Mouse (Mus musculus): Measurements from ENCODE around the gene Gm10570. TPM values are rescaled to one million over a fixed set of nuclear protein-coding genes. Genes with fewer than 3 reads are reported as not detected.

The Gm10570 gene
- polyA plus RNA-seq (2016; fragmentation: Nextera tagmentation; extraction: Ambion mirVana), result 0.59 TPM in 1 of 2 replicates, not detected in the other

- Histone ChIP-seq H3K4me2 (replicated peaks) (peak within 1 kb of the TSS; percentile 87), H3K9ac (peak within 1 kb of the TSS; percentile 56), H3K4me3 (peak within 1 kb of the TSS; percentile 44), H3K4me1 (peaks cover 18% of the 10 kb centered on the region), H3K36me3 (peaks cover 4% of the 10 kb centered on the region), H3K27ac (no peak within 1 kb of the TSS), H3K9me3 (no peaks in the 10 kb centered on the region), H3K27me3 (replicated peaks) (peaks cover 54% of the 10 kb centered on the region)
- peak; percentile 84 for ATAC-seq (ENCODE audit: low FRiP score, low read depth)
- WGBS, result under 1% methylated on average over 52 of the region's 52 CpGs
Measured at GRCm38 (mm10) chr4:130308231-130309081, at the start of gene Gm10570, which contains the start of gene Fabp3. Gene Gm10570, minus strand, starts transcription at chr4:130308674. Gene Fabp3, plus strand, starts transcription at chr4:130308595.

- H3K4me2 ChIP-seq (replicated peaks), result no peak overlapping the region
- no peak overlapping the region for H3K27ac ChIP-seq
- ATAC-seq (ENCODE audit: low FRiP score, low read depth), result no peak
- H3K9ac ChIP-seq, result no peak overlapping the region
- H3K27me3 ChIP-seq (replicated peaks), result no peaks in the 10 kb centered on the region
- H3K4me1 ChIP-seq, result peaks cover 17% of the 10 kb centered on the region
- no peak overlapping the region for H3K4me3 ChIP-seq
- 0 out of 2 replicates have a peak, but pooled peaks cover 4% of the 10 kb centered on the region for H3K9me3 ChIP-seq
- peaks cover 16% of the 10 kb centered on the region; the same call in 1 of the 2 replicates for H3K36me3 ChIP-seq
Measured at GRCm38 (mm10) chr4:130357946-130358345, 49.5 kb upstream of the Gm10570 start.

DNA sequence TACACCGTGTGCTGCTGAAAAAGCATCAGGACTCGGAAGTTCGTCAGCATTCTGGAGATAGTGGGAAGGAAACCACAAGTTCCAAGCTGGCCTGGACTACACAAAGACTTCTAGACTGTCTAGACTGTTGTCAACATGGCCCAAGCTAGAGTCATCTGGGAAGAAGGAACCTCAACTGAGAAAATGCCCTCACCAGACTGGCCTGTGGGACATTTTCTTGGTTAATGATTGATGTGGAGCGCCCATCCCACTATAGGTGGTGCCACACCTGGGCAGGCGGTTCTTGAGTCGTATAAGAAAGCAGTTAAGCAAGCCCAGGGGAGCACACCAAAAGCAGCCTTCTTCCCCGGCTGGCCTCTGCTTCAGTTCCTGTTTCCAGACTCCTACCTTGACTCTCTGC lies 44.1 kb upstream of the Gm10570 start:
- ATAC-seq (ENCODE audit: low FRiP score, low read depth), result no peak
- Histone ChIP-seq H3K27ac (no peak overlapping the region), H3K4me3 (no peak overlapping the region), H3K36me3 (peaks cover 66% of the 10 kb centered on the region), H3K4me2 (replicated peaks) (no peak overlapping the region), H3K27me3 (replicated peaks) (no peaks in the 10 kb centered on the region), H3K4me1 (no peaks in the 10 kb centered on the region), H3K9me3 (0 out of 2 replicates have a peak, but pooled peaks cover 4% of the 10 kb centered on the region), H3K9ac (no peak overlapping the region)
- WGBS, result 93% methylated on average over 7 of the region's 7 CpGs

DNA sequence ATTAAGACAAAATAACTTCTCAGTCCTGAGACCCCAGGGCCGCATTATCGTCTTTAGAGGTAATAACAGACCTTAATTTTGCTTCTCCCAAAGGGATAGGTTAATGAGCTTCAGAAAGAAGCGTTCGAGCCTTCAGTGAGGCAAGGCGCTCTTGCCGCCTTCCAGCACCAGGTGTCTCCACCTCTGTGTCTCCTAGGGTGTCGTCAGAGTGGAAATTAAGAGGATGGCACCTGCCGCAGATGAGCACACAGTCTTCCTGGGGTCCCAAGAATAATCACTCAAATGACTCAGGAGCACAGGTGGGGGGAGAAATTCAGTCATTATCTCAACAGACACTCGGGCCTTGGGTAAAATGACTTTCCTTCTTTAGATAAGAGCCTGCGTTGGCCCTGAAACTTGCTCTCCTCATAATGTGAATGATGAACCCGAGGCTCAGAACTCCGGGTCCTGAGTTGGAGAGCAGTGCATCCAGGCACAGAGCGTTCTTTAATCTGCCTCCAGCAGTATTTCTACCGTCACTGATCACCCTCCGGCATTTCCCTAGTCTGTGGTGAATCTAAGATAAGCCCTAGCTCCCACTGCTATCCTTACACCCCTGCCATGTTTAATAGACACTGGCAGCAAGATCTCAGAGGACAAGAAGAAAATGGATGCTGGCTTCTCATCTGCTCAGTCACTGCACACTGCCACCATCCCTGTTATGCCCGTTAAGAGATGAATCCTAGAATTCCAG lies 42.4 kb upstream of the Gm10570 start:
- Histone ChIP-seq H3K27ac (no peak overlapping the region), H3K9ac (no peak overlapping the region), H3K36me3 (peaks cover 67% of the 10 kb centered on the region), H3K4me3 (no peak overlapping the region), H3K4me1 (no peaks in the 10 kb centered on the region), H3K9me3 (no peaks in the 10 kb centered on the region), H3K27me3 (replicated peaks) (no peaks in the 10 kb centered on the region), H3K4me2 (replicated peaks) (no peak overlapping the region)
- WGBS, result 89% methylated on average over 16 of the region's 16 CpGs
- no peak for ATAC-seq (ENCODE audit: low FRiP score, low read depth)

DNA sequence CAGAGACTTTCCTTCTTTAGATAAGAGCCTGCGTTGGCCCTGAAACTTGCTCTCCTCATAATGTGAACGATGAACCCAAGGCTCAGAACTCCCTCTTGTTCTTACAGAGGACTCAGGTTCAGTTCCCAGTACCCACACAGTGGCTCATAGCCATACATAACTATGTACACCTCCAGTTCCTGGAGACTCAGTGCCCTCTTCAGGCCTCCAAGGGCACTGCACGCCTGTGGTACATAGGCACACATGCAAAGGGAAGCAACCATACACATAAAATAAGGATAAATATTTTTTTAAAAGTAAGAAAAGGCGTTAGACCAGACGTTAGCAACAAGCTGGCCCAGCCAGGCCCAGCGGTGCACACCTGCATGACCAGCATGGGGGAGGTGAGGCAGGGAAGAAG lies 41.2 kb upstream of the Gm10570 start:
- H3K4me1 ChIP-seq, result no peaks in the 10 kb centered on the region
- H3K9ac ChIP-seq, result no peak overlapping the region
- no peak overlapping the region for H3K4me3 ChIP-seq
- ATAC-seq (ENCODE audit: low FRiP score, low read depth), result no peak
- no peaks in the 10 kb centered on the region for H3K27me3 ChIP-seq (replicated peaks)
- no peak overlapping the region for H3K27ac ChIP-seq
- H3K9me3 ChIP-seq, result no peaks in the 10 kb centered on the region
- no peak overlapping the region for H3K4me2 ChIP-seq (replicated peaks)
- peaks cover 68% of the 10 kb centered on the region for H3K36me3 ChIP-seq
- WGBS, result 93% methylated on average over 6 of the region's 6 CpGs

GRCm38 (mm10) chr4:130341691-130342090 lies 33.2 kb upstream of the Gm10570 start:
- no peak overlapping the region for H3K4me2 ChIP-seq (replicated peaks)
- H3K9ac ChIP-seq, result no peak overlapping the region
- 31% methylated on average over 4 of the region's 4 CpGs for WGBS
- no peak for ATAC-seq (ENCODE audit: low FRiP score, low read depth)
- no peak overlapping the region for H3K4me3 ChIP-seq
- H3K9me3 ChIP-seq, result no peaks in the 10 kb centered on the region
- H3K36me3 ChIP-seq, result peaks cover 35% of the 10 kb centered on the region
- H3K4me1 ChIP-seq, result no peaks in the 10 kb centered on the region
- no peak overlapping the region for H3K27ac ChIP-seq
- H3K27me3 ChIP-seq (replicated peaks), result no peaks in the 10 kb centered on the region

DNA sequence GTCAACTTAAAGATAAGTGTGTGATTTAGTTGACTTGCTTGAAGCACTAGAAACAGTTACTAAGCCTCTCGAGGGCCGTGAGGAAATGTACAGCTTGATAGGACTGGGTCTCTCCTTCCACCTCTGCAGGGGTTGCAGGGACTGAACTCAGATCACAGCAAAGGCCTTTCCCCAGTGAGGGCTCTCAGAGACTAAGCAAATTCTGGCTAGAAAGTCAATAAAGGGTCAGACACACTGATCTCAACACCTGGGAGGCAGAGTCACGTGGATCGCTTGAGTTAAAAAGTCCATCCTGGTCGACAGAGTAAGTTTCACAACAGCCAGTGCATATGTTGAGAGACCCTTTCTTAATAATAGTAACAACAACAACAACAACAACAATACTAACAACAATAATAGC lies 27.4 kb upstream of the Gm10570 start:
- H3K27ac ChIP-seq, result no peak overlapping the region
- no peak overlapping the region for H3K9ac ChIP-seq
- H3K4me2 ChIP-seq (replicated peaks), result no peak overlapping the region
- H3K4me1 ChIP-seq, result no peaks in the 10 kb centered on the region
- ATAC-seq (ENCODE audit: low FRiP score, low read depth), result no peak
- H3K4me3 ChIP-seq, result no peak overlapping the region
- WGBS, result 93% methylated on average over 5 of the region's 5 CpGs
- no peaks in the 10 kb centered on the region for H3K27me3 ChIP-seq (replicated peaks)
- H3K9me3 ChIP-seq, result no peaks in the 10 kb centered on the region
- peaks cover 51% of the 10 kb centered on the region for H3K36me3 ChIP-seq

DNA sequence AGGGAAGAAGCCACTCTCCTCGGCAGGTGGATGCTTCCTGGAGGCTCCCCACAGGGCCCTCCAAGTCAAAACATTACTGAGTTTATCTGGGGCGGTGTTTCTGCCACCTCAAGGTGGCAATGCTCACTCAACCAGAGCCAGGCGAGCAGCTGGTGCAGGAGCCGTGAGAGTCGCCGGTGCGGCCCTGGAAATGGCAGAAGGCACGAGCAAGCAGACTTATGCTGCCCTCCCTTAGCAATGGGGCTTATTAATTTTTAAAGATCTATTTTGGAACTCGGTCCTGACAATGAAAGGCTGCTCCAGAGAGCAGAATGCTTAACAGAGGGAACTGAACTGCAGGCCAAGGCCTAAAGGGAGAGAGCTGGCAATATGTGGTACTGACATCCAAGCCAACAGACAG lies 18.9 kb upstream of the Gm10570 start:
- Histone ChIP-seq H3K4me3 (no peak overlapping the region), H3K36me3 (peaks cover 71% of the 10 kb centered on the region), H3K27me3 (replicated peaks) (no peaks in the 10 kb centered on the region), H3K9me3 (no peaks in the 10 kb centered on the region), H3K27ac (no peak overlapping the region), H3K4me1 (no peaks in the 10 kb centered on the region), H3K9ac (no peak overlapping the region), H3K4me2 (replicated peaks) (no peak overlapping the region)
- 87% methylated on average over 9 of the region's 9 CpGs for WGBS
- no peak for ATAC-seq (ENCODE audit: low FRiP score, low read depth)

- Histone ChIP-seq H3K9ac (no peak overlapping the region), H3K27ac (no peak overlapping the region), H3K4me3 (no peak overlapping the region), H3K4me2 (replicated peaks) (no peak overlapping the region), H3K4me1 (no peaks in the 10 kb centered on the region), H3K9me3 (no peaks in the 10 kb centered on the region), H3K36me3 (peaks cover 74% of the 10 kb centered on the region), H3K27me3 (replicated peaks) (no peaks in the 10 kb centered on the region)
- no peak for ATAC-seq (ENCODE audit: low FRiP score, low read depth)
- 92% methylated on average over 2 of the region's 2 CpGs for WGBS
Measured at GRCm38 (mm10) chr4:130325446-130325845, 17.0 kb upstream of the Gm10570 start.

GRCm38 (mm10) chr4:130323607-130324006 lies 15.1 kb upstream of the Gm10570 start:
- 90% methylated on average over 5 of the region's 5 CpGs for WGBS
- Histone ChIP-seq H3K27me3 (replicated peaks) (no peaks in the 10 kb centered on the region), H3K36me3 (peaks cover 76% of the 10 kb centered on the region), H3K9ac (no peak overlapping the region), H3K9me3 (no peaks in the 10 kb centered on the region), H3K4me3 (no peak overlapping the region), H3K27ac (no peak overlapping the region), H3K4me1 (no peaks in the 10 kb centered on the region), H3K4me2 (replicated peaks) (no peak overlapping the region)
- ATAC-seq (ENCODE audit: low FRiP score, low read depth), result no peak

DNA sequence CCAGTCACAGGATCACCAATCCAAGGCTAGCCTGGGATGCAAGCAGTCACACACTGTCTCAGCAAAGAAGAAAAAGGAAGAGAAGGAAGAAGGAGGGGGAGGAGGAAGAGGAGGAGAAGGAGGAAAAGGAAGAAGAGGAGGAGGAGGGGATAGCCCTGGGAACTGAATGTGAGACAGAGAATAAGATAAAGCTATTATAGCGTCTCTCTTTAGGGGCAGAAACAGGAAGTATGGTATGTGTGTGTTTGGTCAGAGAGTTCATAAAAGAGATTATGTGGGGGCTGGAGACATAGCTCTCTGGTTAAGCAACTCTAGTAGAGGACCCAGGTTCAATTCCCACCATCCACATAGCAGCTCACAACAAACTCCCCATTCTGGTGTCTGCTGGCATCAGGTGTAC lies 14.7 kb upstream of the Gm10570 start:
- H3K9me3 ChIP-seq, result no peaks in the 10 kb centered on the region
- no peak overlapping the region for H3K9ac ChIP-seq
- peaks cover 76% of the 10 kb centered on the region for H3K36me3 ChIP-seq
- H3K27me3 ChIP-seq (replicated peaks), result no peaks in the 10 kb centered on the region
- no peak overlapping the region for H3K4me2 ChIP-seq (replicated peaks)
- no peak for ATAC-seq (ENCODE audit: low FRiP score, low read depth)
- no peak overlapping the region for H3K4me3 ChIP-seq
- WGBS, result 88% methylated on average over 1 of the region's 1 CpGs
- H3K27ac ChIP-seq, result no peak overlapping the region
- no peaks in the 10 kb centered on the region for H3K4me1 ChIP-seq

DNA sequence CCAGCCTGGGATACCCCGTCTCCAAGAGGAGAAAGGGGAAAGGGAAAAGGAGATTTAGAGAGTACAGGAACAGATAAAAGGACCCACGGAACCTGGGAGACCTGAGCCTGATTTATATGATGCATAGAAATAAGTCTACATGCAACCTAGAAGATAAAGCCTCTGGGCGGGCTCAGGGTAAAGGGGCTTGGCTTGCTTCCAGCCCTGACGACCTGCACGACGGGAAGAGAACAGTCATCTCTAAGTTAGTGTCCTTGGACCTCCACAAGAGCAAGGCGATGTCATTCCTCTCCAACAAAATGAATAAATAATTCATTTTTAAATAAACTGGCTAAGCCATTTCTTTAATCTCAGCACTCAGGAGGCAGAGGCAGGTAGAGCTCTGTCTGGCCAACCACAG lies 14.1 kb upstream of the Gm10570 start:
- Histone ChIP-seq H3K4me3 (no peak overlapping the region), H3K9me3 (no peaks in the 10 kb centered on the region), H3K27me3 (replicated peaks) (no peaks in the 10 kb centered on the region), H3K27ac (no peak overlapping the region), H3K9ac (no peak overlapping the region), H3K4me1 (no peaks in the 10 kb centered on the region), H3K36me3 (peaks cover 77% of the 10 kb centered on the region), H3K4me2 (replicated peaks) (no peak overlapping the region)
- ATAC-seq (ENCODE audit: low FRiP score, low read depth), result no peak
- 85% methylated on average over 7 of the region's 7 CpGs for WGBS

Measured in neural tube, embryonic 12.5 days (tissue).